ENCODE assay signal across 27 mouse cellular contexts in genomic region chr14:75986878-75987483, GRCm38 (mm10). TPM values are rescaled to one million over a fixed set of nuclear protein-coding genes. Genes with fewer than 3 reads are reported as not detected.
DNase-seq lines count a peak whose midpoint lies in the region; ATAC-seq lines count a peak whose summit lies in the region.
"Had no signal": no experiment of that assay in that cellular context is flagged by ENCODE, and none has a peak within 500 bp of the region (broad histone marks: within the 10 kb centered on the region; RNA-seq: fewer than 3 reads in every experiment).

No protein-coding gene starts in this region.

- H3K9ac ChIP-seq in limb, embryonic 13.5 days, result no peak overlapping the region
- H3K9ac ChIP-seq: hindbrain, embryonic 15.5 days; intestine, embryonic 15.5 days; neural tube, embryonic 13.5 days; stomach, embryonic 15.5 days had no signal

- no peak for ATAC-seq in limb, embryonic 13.5 days (ENCODE audit: low FRiP score, low read depth)
- ATAC-seq: forebrain, embryonic 16.5 days; intestine, embryonic 15.5 days; lung, postnatal 0 days; Patski had no signal

- no peak overlapping the region for H3K4me3 ChIP-seq in limb, embryonic 13.5 days
- H3K4me3 ChIP-seq: embryonic facial prominence, embryonic 10.5 days; forebrain, embryonic 10.5 days; heart, adult 2 months; hindbrain, embryonic 15.5 days; intestine, embryonic 15.5 days; neural tube, embryonic 13.5 days; stomach, embryonic 15.5 days had no signal

- no peak overlapping the region for H3K4me2 ChIP-seq in limb, embryonic 13.5 days (replicated peaks)
- H3K4me2 ChIP-seq: hindbrain, embryonic 15.5 days; intestine, embryonic 15.5 days; neural tube, embryonic 13.5 days; stomach, embryonic 15.5 days had no signal

- DNase-seq in thymus, postnatal 0 days (ENCODE audit: low spot score), result peak; percentile 4
- no peak for DNase-seq in thymus, postnatal 14 days
- peak; percentile 43 for DNase-seq in T-cell, adult 2 months (ENCODE audit: low spot score)
- peak; percentile 45 for DNase-seq in splenic B cell, adult 2 months (ENCODE audit: low read depth, low spot score)
- DNase-seq in cerebellum, adult 9-11 months, result no peak
- no peak for DNase-seq in heart, postnatal 4 days
- no peak for DNase-seq in thymus, postnatal 25 days
- DNase-seq: adrenal gland, adult 8-10 months; cerebellum, adult 2 months; gastrocnemius, postnatal 10 days; heart, adult 2 months; heart, postnatal 36 days; kidney, adult 9 months; kidney, postnatal 14 days; liver; midbrain, embryonic 14.5 days had no signal

- no peaks in the 10 kb centered on the region for H3K36me3 ChIP-seq in limb, embryonic 13.5 days
- 0 out of 2 replicates have a peak, but pooled peaks cover 2% of the 10 kb centered on the region for H3K36me3 ChIP-seq in splenic B cell, adult 2 months (ENCODE audit: control insufficient read depth, insufficient read depth, low read length, poor library complexity, severe bottlenecking)
- H3K36me3 ChIP-seq: hindbrain, embryonic 15.5 days; intestine, embryonic 15.5 days; neural tube, embryonic 13.5 days; stomach, embryonic 15.5 days had no signal

- H3K27me3 ChIP-seq in limb, embryonic 13.5 days, result no peaks in the 10 kb centered on the region
- H3K27me3 ChIP-seq in splenic B cell, adult 2 months (ENCODE audit: control insufficient read depth, insufficient read depth, low read length, poor library complexity, severe bottlenecking), result no peaks in the 10 kb centered on the region
- H3K27me3 ChIP-seq: hindbrain, embryonic 15.5 days; intestine, embryonic 15.5 days; neural tube, embryonic 13.5 days; Patski; stomach, embryonic 15.5 days had no signal

- H3K9me3 ChIP-seq in limb, embryonic 13.5 days, result no peaks in the 10 kb centered on the region
- H3K9me3 ChIP-seq: embryonic facial prominence, embryonic 10.5 days; forebrain, embryonic 10.5 days; hindbrain, embryonic 15.5 days; intestine, embryonic 15.5 days; neural tube, embryonic 13.5 days; stomach, embryonic 15.5 days had no signal

- peaks cover 39% of the 10 kb centered on the region for H3K4me1 ChIP-seq in limb, embryonic 13.5 days
- H3K4me1 ChIP-seq: forebrain, embryonic 10.5 days; stomach, embryonic 15.5 days had no signal

- 0 out of 2 replicates have a peak overlapping the region, but pooled peaks have one; percentile 3 for H3K27ac ChIP-seq in limb, embryonic 13.5 days
- H3K27ac ChIP-seq: embryonic facial prominence, embryonic 10.5 days; forebrain, embryonic 10.5 days; heart, adult 2 months; hindbrain, embryonic 15.5 days; intestine, embryonic 15.5 days; neural tube, embryonic 13.5 days; stomach, embryonic 15.5 days had no signal

- 52% methylated on average over 7 of the region's 7 CpGs for WGBS in limb, embryonic 13.5 days

RNA-seq across cellular contexts. Expression of gene Gtf2f2, which starts 23.7 kb away (rescaled TPM):
- 62.6 and 63.8 TPM in 2 replicates for polyA plus RNA-seq in thymus, postnatal 0 days (2015; fragmentation: Nextera tagmentation; extraction: Ambion mirVana)
- polyA plus RNA-seq in limb, embryonic 13.5 days (2015; fragmentation: Nextera tagmentation; extraction: Ambion mirVana), result 41.4 TPM in 2 replicates
- 10 to 100 TPM; 25.0 to 27.4 TPM for total RNA-seq in heart, postnatal 4 days (2021)

RNA-seq across cellular contexts. Expression of gene Kctd4, which starts 32.2 kb away (rescaled TPM):
- 1.9 TPM in 2 replicates for polyA plus RNA-seq in thymus, postnatal 0 days (2015; fragmentation: Nextera tagmentation; extraction: Ambion mirVana)
- polyA plus RNA-seq in limb, embryonic 13.5 days (2015; fragmentation: Nextera tagmentation; extraction: Ambion mirVana), result 1.4 and 1.6 TPM in 2 replicates
- not detected for total RNA-seq in heart, postnatal 4 days (2021)
- total RNA-seq: heart, adult 2 months; heart, postnatal 36 days had no signal
- polyA plus RNA-seq: heart, adult 2 months; Patski; spleen, adult 2 months had no signal

Comparison
In these comparisons a context has a peak if more than half of its experiments do, and no peak if none do; other contexts are left out.
1. DNase-seq: peak in thymus, postnatal 0 days (single experiment), T-cell, adult 2 months (single experiment) and splenic B cell, adult 2 months (single experiment); none in thymus, postnatal 14 days (single experiment), cerebellum, adult 9-11 months (single experiment), heart, postnatal 4 days (single experiment) and thymus, postnatal 25 days (single experiment).